Mouse (Mus musculus) kidney, embryonic 15.5 days (tissue): ENCODE results near the gene Setd3. TPM values are rescaled to one million over a fixed set of nuclear protein-coding genes. Genes with fewer than 3 reads are reported as not detected.

Experiments used
- ATAC-seq: fragments of 200-750 bp; cut with Nextera tagmentation; replicated peaks from 2 replicates; pipeline ENCODE4 v1.8.0; 2017; ENCODE audit warnings: moderate TSS enrichment; ENCODE audit not compliant: low FRiP score
- H3K27ac ChIP-seq: fragments of 300-500 bp; sonication (generic); 2 replicates; pipeline ENCODE4 v1.5.1; 2015; ENCODE audit warnings: mild to moderate bottlenecking, inconsistent platforms
- H3K27me3 ChIP-seq: fragments of 300-500 bp; sonication (generic); 2 replicates; pipeline ENCODE4 v1.6.1; 2015; ENCODE audit warnings: inconsistent platforms
- H3K36me3 ChIP-seq: fragments of 300-500 bp; sonication (generic); 2 replicates; pipeline ENCODE4 v1.6.1; 2015; ENCODE audit warnings: inconsistent platforms
- H3K4me1 ChIP-seq: fragments of 300-500 bp; sonication (generic); 2 replicates; pipeline ENCODE4 v1.6.1; 2015; ENCODE audit warnings: inconsistent platforms
- H3K4me2 ChIP-seq: fragments of 300-500 bp; sonication (generic); 2 replicates; pipeline ENCODE4 v1.6.1; 2015; ENCODE audit warnings: moderate library complexity, mild to moderate bottlenecking, inconsistent platforms
- H3K4me3 ChIP-seq: fragments of 300-500 bp; sonication (generic); replicated peaks from 2 replicates; pipeline ENCODE4 v1.5.1; 2015; ENCODE audit warnings: mild to moderate bottlenecking, inconsistent platforms
- H3K9ac ChIP-seq: fragments of 300-500 bp; sonication (generic); 2 replicates; pipeline ENCODE4 v1.6.1; 2015; ENCODE audit warnings: mild to moderate bottlenecking, inconsistent platforms
- H3K9me3 ChIP-seq: fragments of 300-500 bp; sonication (generic); replicated peaks from 2 replicates; pipeline ENCODE4 v1.6.1; 2016; ENCODE audit warnings: inconsistent platforms
- WGBS: fragments of 180-500 bp; shearing (Covaris S2); methylation state at CpG from one replicate; pipeline ENCODE4 v1.1.7; 2015; ENCODE audit warnings: mixed read lengths; 5-methylcytosine and 5-hydroxymethylcytosine counted together
- polyA plus RNA-seq: library from polyadenylated mRNA; unstranded; fragments of >200 nt; fragmentation: Nextera tagmentation; extraction: Ambion mirVana; gene quantifications from 2 replicates; pipeline ENCODE4 v1.2.1, GENCODE M21; 2015

Setd3 gene
- polyA plus RNA-seq, result 87.1 and 87.2 TPM in 2 replicates

GRCm38 (mm10) chr12:108179246-108179320 is at the start of gene Setd3:
Gene Setd3 (minus strand): TSS chr12:108179314.
- WGBS, result 1% methylated on average over 9 of the region's 9 CpGs
- Histone ChIP-seq H3K9ac (peak within 1 kb of the TSS; percentile 98), H3K27me3 (no peaks in the 10 kb centered on the region)

GRCm38 (mm10) chr12:108227527-108227926 is 48.4 kb upstream of the Setd3 start:
- Histone ChIP-seq H3K9me3 (no peaks in the 10 kb centered on the region), H3K36me3 (no peaks in the 10 kb centered on the region), H3K27me3 (no peaks in the 10 kb centered on the region), H3K9ac (no peak overlapping the region), H3K4me2 (no peak overlapping the region), H3K27ac (no peak overlapping the region), H3K4me1 (peaks cover 65% of the 10 kb centered on the region), H3K4me3 (no peak overlapping the region)
- ATAC-seq, result no peak
- 87% methylated on average over 16 of the region's 16 CpGs for WGBS

More at GRCm38 (mm10) chr12:108179246-108179320, at the start of gene Setd3:
- no peak for ATAC-seq
- H3K36me3 ChIP-seq, result peaks cover 24% of the 10 kb centered on the region
- H3K4me3 ChIP-seq, result peak within 1 kb of the TSS; percentile 100
- peak within 1 kb of the TSS; percentile 87 for H3K4me2 ChIP-seq
- H3K27ac ChIP-seq, result peak within 1 kb of the TSS; percentile 91
- no peaks in the 10 kb centered on the region for H3K9me3 ChIP-seq
- H3K4me1 ChIP-seq, result peaks cover 32% of the 10 kb centered on the region

GRCm38 (mm10) chr12:108226941-108227340 is 47.8 kb upstream of the Setd3 start:
- H3K9me3 ChIP-seq, result no peaks in the 10 kb centered on the region
- WGBS, result 81% methylated on average over 12 of the region's 12 CpGs
- no peak overlapping the region for H3K4me3 ChIP-seq
- no peak overlapping the region for H3K9ac ChIP-seq
- H3K4me1 ChIP-seq, result peaks cover 63% of the 10 kb centered on the region
- H3K27me3 ChIP-seq, result no peaks in the 10 kb centered on the region
- no peaks in the 10 kb centered on the region for H3K36me3 ChIP-seq
- no peak for ATAC-seq
- H3K27ac ChIP-seq, result no peak overlapping the region
- H3K4me2 ChIP-seq, result no peak overlapping the region

- Histone ChIP-seq H3K9ac (no peak overlapping the region), H3K27me3 (no peaks in the 10 kb centered on the region), H3K4me1 (peaks cover 58% of the 10 kb centered on the region), H3K27ac (no peak overlapping the region), H3K4me3 (no peak overlapping the region), H3K36me3 (no peaks in the 10 kb centered on the region), H3K9me3 (no peaks in the 10 kb centered on the region), H3K4me2 (no peak overlapping the region)
- 84% methylated on average over 13 of the region's 13 CpGs for WGBS
- no peak for ATAC-seq
These were observed 47.1 kb upstream of the Setd3 start for GRCm38 (mm10) chr12:108226216-108226615.

- ATAC-seq, result no peak
- 64% methylated on average over 7 of the region's 7 CpGs for WGBS
These were observed 46.7 kb upstream of the Setd3 start for GRCm38 (mm10) chr12:108225781-108226180.

GRCm38 (mm10) chr12:108223357-108223756 is 44.2 kb upstream of the Setd3 start:
- Histone ChIP-seq H3K4me1 (peaks cover 66% of the 10 kb centered on the region), H3K36me3 (no peaks in the 10 kb centered on the region), H3K27ac (no peak overlapping the region), H3K4me3 (no peak overlapping the region), H3K9me3 (no peaks in the 10 kb centered on the region), H3K27me3 (no peaks in the 10 kb centered on the region), H3K9ac (no peak overlapping the region), H3K4me2 (no peak overlapping the region)
- ATAC-seq, result no peak
- WGBS, result 48% methylated on average over 7 of the region's 8 CpGs

More at GRCm38 (mm10) chr12:108225781-108226180, 46.7 kb upstream of the Setd3 start:
- Histone ChIP-seq H3K9me3 (no peaks in the 10 kb centered on the region), H3K9ac (0 out of 2 replicates have a peak overlapping the region, but pooled peaks have one; percentile 2), H3K4me1 (peaks cover 58% of the 10 kb centered on the region), H3K36me3 (no peaks in the 10 kb centered on the region), H3K4me3 (no peak overlapping the region), H3K27ac (no peak overlapping the region), H3K27me3 (no peaks in the 10 kb centered on the region), H3K4me2 (no peak overlapping the region)

- no peak overlapping the region for H3K4me2 ChIP-seq
- H3K27ac ChIP-seq, result no peak overlapping the region
- WGBS, result 87% methylated on average over 7 of the region's 7 CpGs
- peaks cover 77% of the 10 kb centered on the region for H3K4me1 ChIP-seq
- no peaks in the 10 kb centered on the region for H3K9me3 ChIP-seq
- no peak for ATAC-seq
- H3K9ac ChIP-seq, result no peak overlapping the region
- H3K36me3 ChIP-seq, result no peaks in the 10 kb centered on the region
- H3K4me3 ChIP-seq, result no peak overlapping the region
- no peaks in the 10 kb centered on the region for H3K27me3 ChIP-seq
These were observed 42.6 kb upstream of the Setd3 start for GRCm38 (mm10) chr12:108221712-108222111.

- no peak overlapping the region for H3K9ac ChIP-seq
- H3K4me2 ChIP-seq, result no peak overlapping the region
- no peak overlapping the region for H3K27ac ChIP-seq
- H3K9me3 ChIP-seq, result no peaks in the 10 kb centered on the region
- H3K36me3 ChIP-seq, result no peaks in the 10 kb centered on the region
- no peaks in the 10 kb centered on the region for H3K27me3 ChIP-seq
- 59% methylated on average over 10 of the region's 10 CpGs for WGBS
- peaks cover 77% of the 10 kb centered on the region for H3K4me1 ChIP-seq
- peak; percentile 16; the same call in 1 of the 2 replicates for ATAC-seq
- no peak overlapping the region for H3K4me3 ChIP-seq
These were observed 42.1 kb upstream of the Setd3 start for GRCm38 (mm10) chr12:108221206-108221605.

GRCm38 (mm10) chr12:108220621-108221020 is 41.5 kb upstream of the Setd3 start:
- Histone ChIP-seq H3K27ac (no peak overlapping the region), H3K9ac (no peak overlapping the region), H3K9me3 (no peaks in the 10 kb centered on the region), H3K4me3 (no peak overlapping the region), H3K4me1 (peaks cover 72% of the 10 kb centered on the region), H3K27me3 (no peaks in the 10 kb centered on the region), H3K4me2 (no peak overlapping the region), H3K36me3 (no peaks in the 10 kb centered on the region)
- peak; percentile 33; the same call in 1 of the 2 replicates for ATAC-seq
- WGBS, result 69% methylated on average over 12 of the region's 12 CpGs

GRCm38 (mm10) chr12:108219825-108220616 is 40.9 kb upstream of the Setd3 start:
- Histone ChIP-seq H3K9me3 (no peaks in the 10 kb centered on the region), H3K4me1 (peaks cover 70% of the 10 kb centered on the region), H3K9ac (no peak overlapping the region), H3K36me3 (no peaks in the 10 kb centered on the region), H3K4me3 (no peak overlapping the region), H3K27ac (0 out of 2 replicates have a peak overlapping the region, but pooled peaks have one; percentile 14), H3K27me3 (no peaks in the 10 kb centered on the region), H3K4me2 (no peak overlapping the region)
- no peak for ATAC-seq
- WGBS, result 68% methylated on average over 21 of the region's 21 CpGs

GRCm38 (mm10) chr12:108219163-108219562 is 40.0 kb upstream of the Setd3 start:
- no peak overlapping the region for H3K9ac ChIP-seq
- no peaks in the 10 kb centered on the region for H3K36me3 ChIP-seq
- H3K4me2 ChIP-seq, result no peak overlapping the region
- peaks cover 70% of the 10 kb centered on the region for H3K4me1 ChIP-seq
- no peak overlapping the region for H3K4me3 ChIP-seq
- no peaks in the 10 kb centered on the region for H3K27me3 ChIP-seq
- no peaks in the 10 kb centered on the region for H3K9me3 ChIP-seq
- 0 out of 2 replicates have a peak overlapping the region, but pooled peaks have one; percentile 14 for H3K27ac ChIP-seq
- WGBS, result 41% methylated on average over 15 of the region's 15 CpGs
- no peak for ATAC-seq

GRCm38 (mm10) chr12:108217572-108217971 is 38.5 kb upstream of the Setd3 start:
- H3K36me3 ChIP-seq, result no peaks in the 10 kb centered on the region
- no peak overlapping the region for H3K27ac ChIP-seq
- H3K9ac ChIP-seq, result no peak overlapping the region
- H3K4me3 ChIP-seq, result no peak overlapping the region
- ATAC-seq, result no peak
- H3K9me3 ChIP-seq, result no peaks in the 10 kb centered on the region
- no peaks in the 10 kb centered on the region for H3K27me3 ChIP-seq
- WGBS, result 61% methylated on average over 5 of the region's 5 CpGs
- H3K4me1 ChIP-seq, result peaks cover 70% of the 10 kb centered on the region
- no peak overlapping the region for H3K4me2 ChIP-seq
